Mouse (Mus musculus) heart, embryonic 14.5 days (tissue): Measurements from ENCODE around the gene Lcn5. TPM values are rescaled to one million over a fixed set of nuclear protein-coding genes. Genes with fewer than 3 reads are reported as not detected.

Experiments
- ATAC-seq: fragments of 200-750 bp; cut with Nextera tagmentation; 2 replicates; pipeline ENCODE4 v1.8.0; 2017; ENCODE audit warnings: low read depth, moderate TSS enrichment; ENCODE audit not compliant: insufficient number of reproducible peaks, insufficient read depth, low FRiP score
- H3K27ac ChIP-seq, 2 experiments: fragments of 200-500 bp in 1 of 2; fragments of 300-500 bp in 1 of 2; sonication (generic) in 1 of 2; replicated peaks in 1 of 2; 2 replicates each; pipeline ENCODE4 v1.5.1; 2012 to 2014; ENCODE audit warnings: low read depth in 2 of 2, low read length in 2 of 2, control low read depth in 1 of 2, mild to moderate bottlenecking in 1 of 2, mixed read lengths in 1 of 2; ENCODE audit not compliant: control insufficient read depth in 1 of 2, insufficient read depth in 1 of 2
- H3K27me3 ChIP-seq: fragments of 300-500 bp; sonication (generic); 2 replicates; pipeline ENCODE4 v1.6.1; 2014; ENCODE audit warnings: mild to moderate bottlenecking, low read length, control low read depth; ENCODE audit not compliant: control insufficient read depth, insufficient read depth
- H3K36me3 ChIP-seq: fragments of 300-500 bp; sonication (generic); 2 replicates; pipeline ENCODE4 v1.6.1; 2014; ENCODE audit warnings: mild to moderate bottlenecking, control low read depth, low read length, mixed read lengths; ENCODE audit not compliant: control insufficient read depth, insufficient read depth
- H3K4me1 ChIP-seq, 2 experiments: fragments of 200-500 bp in 1 of 2; fragments of 300-500 bp in 1 of 2; sonication (generic) in 1 of 2; 2 replicates each; pipeline ENCODE4 v1.6.1; 2012 to 2014; ENCODE audit warnings: low read length in 2 of 2, control low read depth in 1 of 2, mixed read lengths in 1 of 2; ENCODE audit not compliant: control insufficient read depth in 2 of 2, insufficient read depth in 2 of 2
- H3K4me2 ChIP-seq: fragments of 300-500 bp; sonication (generic); 2 replicates; pipeline ENCODE4 v1.6.1; 2014; ENCODE audit warnings: mild to moderate bottlenecking, low read length
- H3K4me3 ChIP-seq, 2 experiments: fragments of 200-500 bp in 1 of 2; fragments of 300-500 bp in 1 of 2; sonication (generic) in 1 of 2; 2 replicates each; pipeline ENCODE4 v1.5.1; 2012 to 2014; ENCODE audit warnings: low read length in 2 of 2, mild to moderate bottlenecking in 2 of 2, control low read depth in 1 of 2, low read depth in 1 of 2, moderate library complexity in 1 of 2; ENCODE audit not compliant: control insufficient read depth in 1 of 2, insufficient read depth in 1 of 2
- H3K9ac ChIP-seq: fragments of 300-500 bp; sonication (generic); 2 replicates; pipeline ENCODE4 v1.6.1; 2014; ENCODE audit warnings: mild to moderate bottlenecking, low read length
- H3K9me3 ChIP-seq: fragments of 300-500 bp; sonication (generic); 2 replicates; pipeline ENCODE4 v1.6.1; 2016; ENCODE audit warnings: low read length, control low read depth; ENCODE audit not compliant: control insufficient read depth
- WGBS: fragments of 180-500 bp; shearing (Covaris S2); extraction: QIAGEN DNeasy Blood & Tissue Kit; methylation state at CpG from one replicate; pipeline ENCODE4 v1.1.7; 2014; 5-methylcytosine and 5-hydroxymethylcytosine counted together
- polyA plus RNA-seq: library from polyadenylated mRNA; unstranded; fragments of >200 nt; fragmentation: Nextera tagmentation; extraction: Ambion mirVana; gene quantifications from 2 replicates; pipeline ENCODE4 v1.2.1, GENCODE M21; 2014

Lcn5 gene
- polyA plus RNA-seq, 1 experiment from 2014 or later, result not detected

DNA sequence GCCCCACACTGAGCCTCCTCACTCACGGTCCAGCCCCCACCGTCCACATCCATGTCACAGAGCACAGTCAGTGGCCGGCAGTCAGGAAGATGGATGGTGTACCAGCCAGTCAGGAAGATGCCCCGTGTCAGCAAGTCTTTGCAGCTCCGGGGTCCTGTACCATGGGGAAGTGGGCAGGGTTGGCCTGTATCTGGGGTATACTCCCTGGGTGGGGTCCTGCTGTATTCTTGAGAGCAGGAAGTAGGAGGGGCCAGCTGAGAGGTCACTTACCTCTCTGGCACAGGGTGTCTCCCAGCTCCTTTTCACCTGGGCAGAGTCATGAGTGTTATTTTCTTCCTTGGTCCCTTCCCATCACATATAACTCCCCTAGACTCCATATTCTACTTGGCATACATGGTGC lies 31.8 kb upstream of the Lcn5 start:
- no peak for ATAC-seq

DNA sequence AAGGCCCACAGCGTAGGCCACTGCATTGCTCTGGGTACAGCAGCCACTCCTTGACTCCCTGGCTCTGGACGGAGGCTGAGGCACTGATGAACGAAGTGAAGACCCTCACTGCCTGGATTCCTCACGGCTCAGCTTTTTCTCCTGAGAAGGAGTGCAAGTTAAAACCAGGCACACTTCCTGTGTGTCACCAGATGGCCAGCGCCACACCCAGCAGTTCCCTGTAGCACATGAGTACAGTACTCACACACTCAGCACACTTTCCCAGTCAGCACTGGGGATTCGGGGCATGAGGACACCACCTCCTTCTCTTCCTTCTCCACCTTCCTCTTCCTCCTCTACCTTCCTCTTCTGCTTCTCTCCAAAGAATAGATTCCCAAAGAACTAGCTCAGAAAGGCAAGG lies 29.9 kb upstream of the Lcn5 start, which contains the start of gene Fcna:
Fcna (minus strand) TSS at position 220 of the 400 bp plus-strand sequence.
- Histone ChIP-seq H3K9me3 (no peaks in the 10 kb centered on the region), H3K4me2 (no peak within 1 kb of the TSS), H3K27me3 (no peaks in the 10 kb centered on the region), H3K27ac (no peak within 1 kb of the TSS), H3K4me1 (no peaks in the 10 kb centered on the region), H3K9ac (no peak within 1 kb of the TSS), H3K4me3 (no peak within 1 kb of the TSS), H3K36me3 (no peaks in the 10 kb centered on the region)
- WGBS, result 70% methylated on average over 6 of the region's 6 CpGs
- no peak for ATAC-seq

More for the DNA sequence above, 31.8 kb upstream of the Lcn5 start:
- Histone ChIP-seq H3K36me3 (no peaks in the 10 kb centered on the region), H3K27ac (no peak overlapping the region), H3K4me3 (no peak overlapping the region), H3K4me2 (no peak overlapping the region), H3K4me1 (peaks cover 0 to 7% of the 10 kb centered on the region in 2 experiments; a peak in 2 of 4 replicates), H3K27me3 (no peaks in the 10 kb centered on the region), H3K9me3 (no peaks in the 10 kb centered on the region), H3K9ac (no peak overlapping the region)
- WGBS, result 48% methylated on average over 5 of the region's 5 CpGs

DNA sequence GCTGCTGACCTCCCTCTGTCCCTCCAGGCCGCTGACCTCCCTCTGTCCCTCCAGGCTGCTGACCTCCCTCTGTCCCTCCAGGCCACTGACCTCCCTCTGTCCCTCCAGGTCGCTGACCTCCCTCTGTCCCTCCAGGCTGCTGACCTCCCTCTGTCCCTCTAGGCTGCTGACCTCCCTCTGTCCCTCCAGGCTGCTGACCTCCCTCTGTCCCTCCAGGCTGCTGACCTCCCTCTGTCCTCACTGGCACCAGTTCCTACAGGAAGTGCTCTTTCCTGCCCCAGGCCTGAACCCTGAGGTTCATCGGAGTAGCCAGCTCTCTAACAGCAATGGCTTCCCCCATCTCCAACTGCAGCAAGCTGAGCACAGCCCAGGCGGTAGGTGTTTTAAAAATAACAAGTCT lies 29.0 kb upstream of the Lcn5 start:
- Histone ChIP-seq H3K9ac (no peak overlapping the region), H3K27ac (no peak overlapping the region), H3K4me2 (no peak overlapping the region), H3K9me3 (no peaks in the 10 kb centered on the region), H3K4me1 (no peaks in the 10 kb centered on the region), H3K27me3 (no peaks in the 10 kb centered on the region), H3K4me3 (no peak overlapping the region), H3K36me3 (no peaks in the 10 kb centered on the region)
- 54% methylated on average over 4 of the region's 4 CpGs for WGBS
- no peak for ATAC-seq

- no peak overlapping the region for H3K4me3 ChIP-seq
- no peak overlapping the region for H3K4me2 ChIP-seq
- no peak for ATAC-seq
- H3K9me3 ChIP-seq, result no peaks in the 10 kb centered on the region
- H3K27ac ChIP-seq, result no peak overlapping the region
- no peaks in the 10 kb centered on the region for H3K27me3 ChIP-seq
- H3K9ac ChIP-seq, result no peak overlapping the region
- no peaks in the 10 kb centered on the region for H3K36me3 ChIP-seq
- 65% methylated on average over 3 of the region's 3 CpGs for WGBS
- H3K4me1 ChIP-seq, result no peaks in the 10 kb centered on the region
Measured at GRCm38 (mm10) chr2:25633616-25634015, 24.1 kb upstream of the Lcn5 start.

DNA sequence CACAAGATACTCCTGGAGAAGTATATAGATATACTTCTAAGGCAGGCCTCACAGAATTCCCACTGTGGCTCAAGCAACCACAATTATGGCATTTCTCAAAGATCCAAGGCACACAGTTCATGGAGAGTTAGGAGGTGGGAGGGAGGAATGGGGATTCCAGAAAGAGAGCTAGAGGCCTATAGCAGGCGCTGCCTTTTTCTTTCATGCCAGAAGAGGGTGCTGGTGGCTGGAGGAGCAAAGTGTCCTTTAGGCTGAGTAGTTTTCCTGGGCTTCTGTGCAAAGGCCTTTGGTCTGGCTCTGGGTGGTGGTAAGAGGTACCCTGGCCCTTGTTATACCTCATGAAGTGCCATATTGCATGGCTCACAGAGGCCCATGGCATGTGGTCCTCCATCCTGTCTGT lies 23.7 kb upstream of the Lcn5 start:
- WGBS, result 52% methylated on average over 1 of the region's 1 CpGs
- H3K27me3 ChIP-seq, result no peaks in the 10 kb centered on the region

DNA sequence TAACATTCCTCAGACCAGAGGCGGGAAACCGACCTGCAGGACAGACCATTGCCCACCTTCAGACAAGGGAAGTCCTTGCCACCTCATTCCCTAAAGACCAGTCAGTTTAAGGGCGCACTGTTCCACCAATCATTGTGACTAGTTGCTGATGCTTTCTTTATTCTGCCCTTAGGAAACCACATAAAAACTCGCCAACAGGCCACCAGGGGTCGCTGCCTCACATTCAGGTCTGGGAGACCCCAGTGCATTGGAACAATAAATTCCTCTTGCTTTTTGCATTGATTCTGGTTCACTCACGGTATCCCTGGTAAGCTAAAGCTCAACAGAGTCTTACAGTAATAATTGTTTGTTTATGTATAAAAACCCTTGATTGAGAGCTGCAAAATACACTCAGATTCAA lies 17.9 kb upstream of the Lcn5 start:
- H3K4me1 ChIP-seq, result no peaks in the 10 kb centered on the region
- H3K27me3 ChIP-seq, result no peaks in the 10 kb centered on the region
- no peaks in the 10 kb centered on the region for H3K36me3 ChIP-seq
- H3K9ac ChIP-seq, result no peak overlapping the region
- no peak for ATAC-seq
- no peak overlapping the region for H3K4me2 ChIP-seq
- no peaks in the 10 kb centered on the region for H3K9me3 ChIP-seq
- WGBS, result 17% methylated on average over 6 of the region's 6 CpGs
- no peak overlapping the region for H3K4me3 ChIP-seq
- no peak overlapping the region for H3K27ac ChIP-seq

More for the DNA sequence above, 23.7 kb upstream of the Lcn5 start:
- ATAC-seq, result no peak
- no peaks in the 10 kb centered on the region for H3K9me3 ChIP-seq
- H3K27ac ChIP-seq, result no peak overlapping the region
- H3K4me2 ChIP-seq, result no peak overlapping the region
- H3K4me1 ChIP-seq, result no peaks in the 10 kb centered on the region
- no peaks in the 10 kb centered on the region for H3K36me3 ChIP-seq
- no peak overlapping the region for H3K4me3 ChIP-seq
- no peak overlapping the region for H3K9ac ChIP-seq

- Histone ChIP-seq H3K27me3 (0 out of 2 replicates have a peak, but pooled peaks cover 4% of the 10 kb centered on the region), H3K27ac (no peak within 1 kb of the TSS), H3K9ac (no peak within 1 kb of the TSS), H3K4me2 (no peak within 1 kb of the TSS), H3K9me3 (no peaks in the 10 kb centered on the region), H3K4me1 (no peaks in the 10 kb centered on the region), H3K36me3 (no peaks in the 10 kb centered on the region), H3K4me3 (no peak within 1 kb of the TSS)
- WGBS, result 73% methylated on average over 2 of the region's 2 CpGs
- ATAC-seq, result no peak
Measured at GRCm38 (mm10) chr2:25652902-25653301, 4.8 kb upstream of the Lcn5 start, which contains the start of gene Lcn8. Gene Lcn8, plus strand, starts transcription at chr2:25653120.

GRCm38 (mm10) chr2:25654502-25654901 lies 3.2 kb upstream of the Lcn5 start:
- Histone ChIP-seq H3K9me3 (no peaks in the 10 kb centered on the region), H3K4me2 (no peak overlapping the region), H3K27ac (no peak overlapping the region), H3K9ac (no peak overlapping the region), H3K4me1 (no peaks in the 10 kb centered on the region), H3K4me3 (no peak overlapping the region), H3K27me3 (0 out of 2 replicates have a peak, but pooled peaks cover 4% of the 10 kb centered on the region), H3K36me3 (no peaks in the 10 kb centered on the region)
- 63% methylated on average over 1 of the region's 1 CpGs for WGBS
- ATAC-seq, result no peak
